Mouse (Mus musculus) limb, embryonic 13.5 days (tissue): ENCODE data around the gene Trmt10c. TPM values are rescaled to one million over a fixed set of nuclear protein-coding genes. Genes with fewer than 3 reads are reported as not detected.

Source experiments
- ATAC-seq: fragments of 200-750 bp; cut with Nextera tagmentation; 2 replicates; pipeline ENCODE4 v1.8.0; 2017; ENCODE audit warnings: low read depth, moderate number of reproducible peaks, moderate TSS enrichment; ENCODE audit not compliant: low FRiP score
- H3K27ac ChIP-seq: fragments of 300-500 bp; sonication (generic); 2 replicates; pipeline ENCODE4 v1.5.1; 2015; ENCODE audit warnings: inconsistent platforms, mild to moderate bottlenecking, moderate library complexity
- H3K27me3 ChIP-seq: fragments of 300-500 bp; sonication (generic); 2 replicates; pipeline ENCODE4 v1.6.1; 2015; ENCODE audit warnings: mild to moderate bottlenecking, inconsistent platforms
- H3K36me3 ChIP-seq: fragments of 300-500 bp; sonication (generic); 2 replicates; pipeline ENCODE4 v1.6.1; 2015; ENCODE audit warnings: inconsistent platforms, mild to moderate bottlenecking, moderate library complexity
- H3K4me1 ChIP-seq: fragments of 300-500 bp; sonication (generic); 2 replicates; pipeline ENCODE4 v1.6.1; 2015; ENCODE audit warnings: inconsistent platforms
- H3K4me2 ChIP-seq: fragments of 300-500 bp; sonication (generic); replicated peaks from 2 replicates; pipeline ENCODE4 v1.6.1; 2015; ENCODE audit warnings: inconsistent platforms, mild to moderate bottlenecking, moderate library complexity
- H3K4me3 ChIP-seq: fragments of 300-500 bp; sonication (generic); 2 replicates; pipeline ENCODE4 v1.5.1; 2015; ENCODE audit warnings: moderate library complexity, mild to moderate bottlenecking, inconsistent platforms
- H3K9ac ChIP-seq: fragments of 300-500 bp; sonication (generic); 2 replicates; pipeline ENCODE4 v1.6.1; 2015; ENCODE audit warnings: mild to moderate bottlenecking, inconsistent platforms
- H3K9me3 ChIP-seq: fragments of 300-500 bp; sonication (generic); 2 replicates; pipeline ENCODE4 v1.6.1; 2016; ENCODE audit warnings: inconsistent platforms
- WGBS: fragments of 180-500 bp; shearing (Covaris S2); methylation state at CpG from one replicate; pipeline ENCODE4 v1.1.7; 2015; 5-methylcytosine and 5-hydroxymethylcytosine counted together
- polyA plus RNA-seq: library from polyadenylated mRNA; unstranded; fragments of >200 nt; fragmentation: Nextera tagmentation; extraction: Ambion mirVana; gene quantifications from 2 replicates; pipeline ENCODE4 v1.2.1, GENCODE M21; 2015

Trmt10c gene
- polyA plus RNA-seq, 1 experiment from 2014 or later = 28.0 TPM

DNA sequence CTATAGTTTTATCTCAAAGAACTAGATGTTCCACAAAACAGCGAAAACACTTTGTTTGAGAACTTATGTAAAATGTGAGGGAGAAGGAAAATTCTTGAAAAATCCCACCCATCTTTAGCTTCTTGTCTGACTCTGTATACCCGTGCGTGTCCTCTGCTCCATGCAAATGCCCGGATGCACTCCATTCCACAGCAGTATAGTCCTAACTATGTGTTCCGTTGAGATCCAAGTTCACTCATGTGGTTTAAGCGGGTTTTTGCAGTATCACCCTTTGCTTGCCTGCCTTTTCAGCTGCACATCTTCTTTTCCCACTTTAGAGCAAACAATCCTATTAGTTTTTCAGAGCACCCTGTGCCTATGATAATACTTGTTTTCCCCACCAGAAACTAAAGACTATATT is 1.1 kb downstream of the Trmt10c start:
- Histone ChIP-seq H3K9me3 (no peaks in the 10 kb centered on the region), H3K36me3 (peaks cover 31% of the 10 kb centered on the region), H3K4me3 (peak overlapping the region; percentile 87), H3K27ac (no peak overlapping the region), H3K4me1 (peaks cover 15% of the 10 kb centered on the region), H3K27me3 (no peaks in the 10 kb centered on the region), H3K9ac (peak overlapping the region; percentile 92), H3K4me2 (peak overlapping the region; percentile 79)
- ATAC-seq = no peak
- 69% methylated on average over 6 of the region's 6 CpGs for WGBS

DNA sequence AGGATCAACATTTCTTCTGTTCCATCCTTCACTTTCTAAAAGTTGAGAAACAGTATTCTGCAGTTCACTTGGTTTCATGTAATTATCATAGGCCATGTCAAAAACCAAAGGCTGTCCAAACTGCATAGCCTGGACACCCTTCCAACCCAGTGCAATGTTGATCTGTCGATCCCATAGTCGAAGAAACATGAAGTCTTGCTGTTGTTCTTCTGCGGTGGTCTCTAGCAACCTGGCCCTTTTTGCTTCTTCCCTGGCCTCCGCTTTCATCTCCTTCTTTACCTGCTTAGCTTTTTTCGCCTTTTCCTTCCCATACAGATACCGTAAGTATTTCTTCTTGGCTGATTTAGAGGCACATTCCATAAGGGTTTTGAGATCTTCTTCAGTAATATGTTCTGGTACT is 3.1 kb downstream of the Trmt10c start:
- Histone ChIP-seq H3K27ac (no peak overlapping the region), H3K27me3 (no peaks in the 10 kb centered on the region), H3K4me1 (peaks cover 29% of the 10 kb centered on the region), H3K4me3 (no peak overlapping the region), H3K9ac (no peak overlapping the region), H3K36me3 (peaks cover 31% of the 10 kb centered on the region), H3K4me2 (no peak overlapping the region), H3K9me3 (no peaks in the 10 kb centered on the region)
- ATAC-seq = no peak
- 97% methylated on average over 6 of the region's 6 CpGs for WGBS

DNA sequence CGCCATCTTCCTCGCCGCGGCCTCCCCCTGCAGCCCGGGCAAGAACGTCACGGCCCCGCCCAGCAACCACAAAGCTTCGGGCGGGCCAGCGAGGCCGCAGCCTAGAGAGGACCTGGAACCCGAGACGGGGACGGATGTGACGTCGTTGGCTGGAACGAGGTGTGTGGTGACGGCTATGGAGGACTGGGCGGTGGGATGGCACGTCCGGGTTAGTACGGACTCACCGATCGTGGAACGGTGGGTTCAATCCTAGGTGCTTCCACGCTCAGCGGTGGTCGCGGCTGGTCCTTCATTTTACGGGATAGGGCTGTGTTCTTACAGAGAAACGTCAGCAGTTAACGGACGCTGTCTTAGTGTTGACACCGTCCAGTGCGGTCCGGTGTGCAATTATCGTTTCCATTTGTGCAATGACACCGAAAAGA is 7.9 kb downstream of the Trmt10c start, which contains the start of gene Pcnp:
Pcnp (minus strand) TSS at position 79 of the 422 bp plus-strand sequence.
- peaks cover 34% of the 10 kb centered on the region for H3K4me1 ChIP-seq
- H3K9me3 ChIP-seq = no peaks in the 10 kb centered on the region
- under 1% methylated on average over 39 of the region's 39 CpGs for WGBS
- H3K4me2 ChIP-seq = peak within 1 kb of the TSS; percentile 74
- H3K27ac ChIP-seq = peak within 1 kb of the TSS; percentile 90
- peak; percentile 100 for ATAC-seq
- H3K27me3 ChIP-seq = no peaks in the 10 kb centered on the region
- peak within 1 kb of the TSS; percentile 92 for H3K4me3 ChIP-seq
- peak within 1 kb of the TSS; percentile 97 for H3K9ac ChIP-seq
- peaks cover 37% of the 10 kb centered on the region for H3K36me3 ChIP-seq

DNA sequence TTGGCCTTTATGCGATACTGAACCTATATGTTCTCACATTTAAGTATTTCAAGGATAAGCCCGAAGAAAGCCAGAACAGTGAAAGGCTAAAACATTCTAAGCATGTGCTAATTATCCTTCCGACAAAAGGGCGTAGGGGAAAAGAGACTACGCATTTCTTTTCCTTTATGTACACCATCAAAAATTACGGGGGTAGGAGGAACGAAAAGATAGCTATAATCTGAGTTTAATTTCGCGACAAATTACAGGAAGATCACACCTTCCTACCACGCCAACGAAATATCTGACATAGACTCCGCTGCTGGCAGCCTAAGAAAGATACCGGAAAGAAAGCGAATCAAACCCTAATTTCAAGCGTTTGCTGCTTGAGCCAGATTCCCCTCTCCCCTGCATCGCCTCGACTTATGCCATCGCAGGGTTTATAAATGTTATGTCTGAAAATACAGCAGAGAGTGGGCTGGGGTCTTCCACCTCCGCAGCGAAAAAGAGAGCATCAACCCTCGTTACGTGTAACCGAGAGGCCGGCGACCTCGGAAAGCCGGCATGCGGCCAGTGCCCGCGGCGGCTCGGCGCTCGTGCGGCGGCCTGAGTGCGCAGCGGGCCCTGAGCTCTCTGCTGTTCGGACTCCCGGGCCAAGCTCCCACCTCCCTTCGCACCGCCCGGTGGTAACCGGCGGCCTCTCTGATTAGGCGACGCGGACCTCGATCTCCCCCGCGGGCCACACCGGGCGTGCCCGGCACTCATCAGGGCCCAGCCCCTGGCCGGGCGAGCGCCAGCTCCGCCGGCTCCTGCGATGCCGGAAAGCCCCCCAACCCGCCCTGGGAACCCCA is 8.7 kb downstream of the Trmt10c start:
- Histone ChIP-seq H3K9ac (peak overlapping the region; percentile 97), H3K4me3 (peak overlapping the region; percentile 92), H3K27me3 (no peaks in the 10 kb centered on the region), H3K4me1 (peaks cover 34% of the 10 kb centered on the region), H3K9me3 (no peaks in the 10 kb centered on the region), H3K36me3 (peaks cover 34% of the 10 kb centered on the region), H3K4me2 (peak overlapping the region; percentile 74), H3K27ac (peak overlapping the region; percentile 90)
- peak; percentile 77 for ATAC-seq
- WGBS = under 1% methylated on average over 62 of the region's 62 CpGs

DNA sequence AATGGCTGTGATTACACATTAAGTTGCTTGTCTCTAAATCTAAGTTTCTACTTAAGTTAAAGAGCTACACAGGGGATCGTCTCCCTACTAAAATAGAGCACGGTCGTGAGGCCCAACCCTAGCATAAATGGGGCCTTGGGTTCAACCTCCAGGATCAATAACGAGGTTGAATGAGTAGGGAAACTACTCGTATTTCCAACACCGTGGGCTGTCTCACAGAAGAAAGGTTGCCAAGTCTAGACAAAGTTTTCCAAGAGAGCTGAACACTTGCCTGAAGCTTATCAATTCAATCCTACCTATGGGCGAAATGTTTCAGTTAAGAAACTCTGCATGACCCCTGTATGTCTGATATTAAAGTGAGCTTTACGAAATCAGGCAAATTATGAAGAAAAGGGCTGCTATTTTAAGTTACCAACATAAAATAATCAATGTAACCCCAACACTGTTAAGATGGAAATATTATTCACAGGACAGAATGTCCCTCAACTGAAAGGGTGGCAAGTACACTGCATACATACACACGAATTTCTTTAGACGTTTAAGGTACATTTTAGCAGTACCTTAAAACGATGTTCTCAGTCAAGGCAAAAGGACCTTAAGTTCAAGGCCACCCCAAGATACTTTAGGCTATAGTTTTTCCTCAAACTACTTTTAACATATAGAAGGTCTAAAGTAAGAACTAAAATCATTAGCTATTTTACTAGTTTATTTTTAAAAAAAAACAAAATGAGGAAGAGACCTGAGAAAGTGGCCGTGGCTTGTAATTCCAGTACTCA is 9.6 kb downstream of the Trmt10c start:
- Histone ChIP-seq H3K4me2 (peak overlapping the region; percentile 74), H3K9ac (peak overlapping the region; percentile 97), H3K27me3 (no peaks in the 10 kb centered on the region), H3K27ac (no peak overlapping the region), H3K4me1 (peaks cover 34% of the 10 kb centered on the region), H3K4me3 (peak overlapping the region; percentile 92), H3K9me3 (no peaks in the 10 kb centered on the region), H3K36me3 (peaks cover 30% of the 10 kb centered on the region)
- WGBS = 39% methylated on average over 12 of the region's 12 CpGs
- ATAC-seq = no peak

DNA sequence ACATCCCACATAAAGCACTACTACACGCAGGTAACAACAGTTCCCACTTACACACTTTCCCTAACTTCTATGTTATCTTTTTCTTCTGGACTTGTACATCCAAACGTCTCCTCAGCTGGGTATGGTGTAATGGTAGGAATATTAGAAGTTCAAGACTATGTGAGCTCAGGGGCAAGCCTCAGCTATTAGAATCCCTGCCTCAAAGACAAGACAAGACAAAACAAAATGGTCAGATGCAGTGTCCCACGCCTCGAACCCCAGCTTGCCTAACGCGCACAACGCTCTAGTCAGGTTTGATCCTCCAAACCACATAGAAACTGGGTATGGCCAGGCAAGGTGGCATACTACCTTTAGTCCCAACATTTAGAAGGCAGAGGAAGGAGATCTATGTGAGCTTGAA is 18.0 kb downstream of the Trmt10c start:
- H3K27ac ChIP-seq = no peak overlapping the region
- H3K36me3 ChIP-seq = peaks cover 57% of the 10 kb centered on the region
- no peaks in the 10 kb centered on the region for H3K27me3 ChIP-seq
- no peaks in the 10 kb centered on the region for H3K9me3 ChIP-seq
- no peak overlapping the region for H3K4me3 ChIP-seq
- ATAC-seq = no peak
- H3K9ac ChIP-seq = no peak overlapping the region
- no peak overlapping the region for H3K4me2 ChIP-seq
- 95% methylated on average over 7 of the region's 7 CpGs for WGBS
- H3K4me1 ChIP-seq = no peaks in the 10 kb centered on the region

DNA sequence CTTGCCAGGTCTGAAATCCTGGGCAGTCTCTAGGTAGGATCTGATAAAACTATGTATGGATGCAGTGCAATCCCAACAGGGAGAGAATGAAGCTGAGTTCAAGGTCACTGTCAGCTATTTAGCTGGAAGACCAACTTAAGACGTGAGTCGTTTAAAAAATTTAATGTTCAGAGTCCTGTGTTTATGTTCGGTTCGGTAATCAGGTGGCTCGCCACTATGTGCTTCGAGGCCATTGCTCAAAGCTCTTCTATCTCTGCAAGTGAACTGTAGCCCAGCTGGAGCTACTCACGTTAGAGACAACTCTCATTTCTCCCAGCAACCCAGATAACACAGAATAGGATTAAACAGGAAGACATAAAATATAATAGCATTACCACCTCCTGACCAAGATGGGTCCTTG is 23.5 kb downstream of the Trmt10c start:
- no peak overlapping the region for H3K4me3 ChIP-seq
- WGBS = 89% methylated on average over 7 of the region's 7 CpGs
- H3K36me3 ChIP-seq = peaks cover 59% of the 10 kb centered on the region
- no peak overlapping the region for H3K27ac ChIP-seq
- no peak overlapping the region for H3K9ac ChIP-seq
- H3K4me1 ChIP-seq = no peaks in the 10 kb centered on the region
- ATAC-seq = no peak
- H3K27me3 ChIP-seq = no peaks in the 10 kb centered on the region
- no peaks in the 10 kb centered on the region for H3K9me3 ChIP-seq
- H3K4me2 ChIP-seq = no peak overlapping the region

DNA sequence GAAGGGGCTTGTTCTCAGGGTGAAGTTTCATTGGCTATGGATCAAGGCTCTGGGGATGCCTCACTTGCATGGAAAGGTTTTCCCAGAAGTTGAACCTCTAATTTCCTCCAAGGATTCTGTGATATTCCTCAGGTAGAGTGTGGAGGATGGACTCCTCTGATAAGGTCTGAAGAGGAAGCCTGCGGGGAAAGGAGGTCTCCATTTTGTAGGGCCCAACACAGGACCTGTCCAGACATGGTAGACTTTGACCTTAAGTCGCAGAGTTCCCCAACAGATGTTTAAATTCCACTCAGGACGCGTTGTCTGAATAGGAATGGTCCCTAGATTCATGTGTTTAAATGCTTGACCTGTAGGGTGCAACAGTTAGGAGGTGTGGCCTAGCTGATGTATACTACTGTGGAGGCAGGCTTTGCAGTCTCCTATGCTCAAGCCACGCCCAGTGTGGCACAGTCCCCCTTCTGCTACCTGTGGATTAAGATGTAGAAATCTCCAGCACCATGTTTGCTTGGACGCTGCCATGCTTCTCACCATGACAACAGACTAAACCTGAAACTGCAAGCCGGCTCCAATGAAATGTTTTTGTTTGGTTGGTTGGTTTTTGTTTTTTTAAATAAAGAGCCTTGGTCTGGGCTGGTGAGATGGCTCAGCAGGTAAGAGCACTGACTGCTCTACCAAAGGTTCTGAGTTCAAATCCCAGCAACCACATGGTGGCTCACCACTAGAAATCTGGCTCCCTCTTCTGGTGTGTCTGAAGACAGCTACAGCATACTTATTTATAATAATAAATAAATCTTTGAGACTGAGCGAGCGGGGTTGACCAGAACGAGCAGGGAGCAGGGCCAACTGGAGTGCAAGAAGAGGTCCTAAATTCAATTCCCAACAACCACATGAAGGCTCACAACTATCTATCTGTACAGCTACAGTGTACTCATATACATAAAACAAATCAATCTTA is 24.6 kb downstream of the Trmt10c start:
- no peaks in the 10 kb centered on the region for H3K4me1 ChIP-seq
- no peak overlapping the region for H3K9ac ChIP-seq
- H3K4me3 ChIP-seq = no peak overlapping the region
- H3K36me3 ChIP-seq = peaks cover 53% of the 10 kb centered on the region
- H3K27me3 ChIP-seq = no peaks in the 10 kb centered on the region
- no peak overlapping the region for H3K4me2 ChIP-seq
- 86% methylated on average over 10 of the region's 10 CpGs for WGBS
- no peak overlapping the region for H3K27ac ChIP-seq
- no peak for ATAC-seq
- no peaks in the 10 kb centered on the region for H3K9me3 ChIP-seq

DNA sequence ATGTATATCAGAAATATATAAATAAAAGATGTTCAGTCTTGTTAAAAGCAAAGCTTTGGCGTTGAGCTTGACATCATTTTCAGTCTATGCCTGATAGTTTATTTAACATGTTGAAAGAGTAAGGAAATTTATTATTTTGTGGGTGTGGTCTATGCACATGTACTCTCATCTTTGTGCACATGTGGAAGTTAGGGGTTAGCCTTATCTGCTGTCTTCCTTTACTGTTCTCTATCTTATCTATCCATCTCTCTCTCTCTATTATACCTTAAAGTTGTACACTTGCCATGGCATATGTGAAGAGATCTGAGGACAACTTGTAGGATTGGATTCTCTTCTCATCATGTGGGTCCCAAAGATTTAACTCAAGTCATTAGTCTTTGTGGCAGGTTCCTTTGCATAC is 28.8 kb downstream of the Trmt10c start:
- Histone ChIP-seq H3K4me1 (no peaks in the 10 kb centered on the region), H3K27me3 (no peaks in the 10 kb centered on the region), H3K4me3 (no peak overlapping the region), H3K27ac (no peak overlapping the region), H3K36me3 (peaks cover 60% of the 10 kb centered on the region), H3K9me3 (no peaks in the 10 kb centered on the region), H3K9ac (no peak overlapping the region), H3K4me2 (no peak overlapping the region)
- no peak for ATAC-seq
- WGBS = 91% methylated on average over 1 of the region's 1 CpGs

DNA sequence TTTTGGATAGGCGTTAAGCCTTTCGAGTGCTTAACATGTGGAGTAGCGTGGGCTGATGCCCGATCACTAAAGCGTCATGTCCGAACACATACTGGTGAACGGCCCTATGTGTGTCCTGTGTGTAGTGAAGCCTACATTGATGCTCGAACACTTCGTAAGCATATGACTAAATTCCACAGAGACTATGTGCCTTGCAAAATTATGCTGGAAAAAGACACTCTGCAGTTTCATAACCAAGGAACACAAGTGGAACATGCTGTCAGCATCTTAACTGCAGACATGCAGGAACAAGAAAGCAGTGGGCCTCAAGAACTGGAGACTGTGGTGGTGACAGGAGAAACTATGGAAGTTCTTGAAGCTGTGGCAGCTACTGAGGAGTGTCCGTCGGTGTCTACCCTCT is 30.8 kb downstream of the Trmt10c start:
- no peak overlapping the region for H3K27ac ChIP-seq
- H3K9me3 ChIP-seq = no peaks in the 10 kb centered on the region
- WGBS = 95% methylated on average over 11 of the region's 11 CpGs
- no peaks in the 10 kb centered on the region for H3K4me1 ChIP-seq
- no peak overlapping the region for H3K9ac ChIP-seq
- ATAC-seq = no peak
- H3K36me3 ChIP-seq = peaks cover 60% of the 10 kb centered on the region
- H3K27me3 ChIP-seq = no peaks in the 10 kb centered on the region
- H3K4me2 ChIP-seq = no peak overlapping the region
- no peak overlapping the region for H3K4me3 ChIP-seq

DNA sequence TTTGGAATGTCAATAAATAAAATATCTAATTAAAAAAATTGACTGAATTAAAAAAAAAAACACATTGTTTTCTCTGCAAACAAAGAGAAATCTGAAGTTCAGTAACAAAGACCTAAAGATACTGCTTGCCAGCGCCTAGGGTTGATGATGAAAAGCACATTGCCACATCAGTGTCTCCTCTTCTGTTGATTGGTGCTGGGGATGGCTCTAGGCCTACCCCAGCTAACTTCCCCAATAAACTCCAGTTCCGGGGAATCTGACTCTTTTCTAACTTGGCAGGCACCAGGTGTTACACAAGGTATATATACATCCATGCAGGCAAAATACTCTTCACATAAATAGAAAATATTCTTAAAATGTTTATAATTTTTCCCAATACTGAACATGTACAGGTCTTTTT is 43.4 kb downstream of the Trmt10c start:
- 92% methylated on average over 2 of the region's 2 CpGs for WGBS
- Histone ChIP-seq H3K9me3 (no peaks in the 10 kb centered on the region), H3K27me3 (no peaks in the 10 kb centered on the region), H3K4me2 (no peak overlapping the region), H3K4me3 (no peak overlapping the region), H3K4me1 (no peaks in the 10 kb centered on the region), H3K9ac (no peak overlapping the region), H3K36me3 (peaks cover 66% of the 10 kb centered on the region), H3K27ac (no peak overlapping the region)
- no peak for ATAC-seq
